Mouse (Mus musculus): ENCODE measurements around the gene Elfn1. TPM values are rescaled to one million over a fixed set of nuclear protein-coding genes. Genes with fewer than 3 reads are reported as not detected.

Elfn1 gene
- polyA plus RNA-seq, 1 experiment from 2014 or later: 0.26 TPM

DNA sequence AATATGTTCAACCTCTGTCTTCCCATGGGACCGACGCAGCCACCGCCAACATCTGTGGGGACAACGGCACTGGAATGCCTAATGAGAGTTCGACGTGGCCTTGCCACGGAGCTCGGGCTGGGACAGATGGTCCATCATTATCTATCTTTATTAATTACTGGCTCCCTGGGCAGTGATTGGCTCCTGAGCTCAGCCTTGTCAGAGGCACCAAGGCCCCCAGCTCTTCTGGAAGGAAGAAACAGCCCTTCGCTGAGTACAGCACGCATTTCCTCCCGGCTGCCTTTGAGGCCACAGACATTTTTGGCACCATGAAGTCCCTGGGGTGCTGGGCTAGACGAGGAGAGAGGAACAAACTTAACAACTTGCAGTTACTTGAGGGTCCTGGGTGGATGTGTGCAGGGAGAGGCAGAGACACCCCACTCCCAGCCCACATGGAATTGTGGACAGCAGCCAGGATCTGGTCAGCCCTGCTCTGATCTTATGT is 13.7 kb upstream of the Elfn1 start:
- no peak overlapping the region for H3K4me2 ChIP-seq
- H3K36me3 ChIP-seq: no peaks in the 10 kb centered on the region
- ATAC-seq (replicated peaks; ENCODE audit: low FRiP score): no peak
- H3K4me1 ChIP-seq: peaks cover 20% of the 10 kb centered on the region; the same call in 1 of the 2 replicates
- 0 out of 2 replicates have a peak overlapping the region, but pooled peaks have one; percentile 22 for H3K27ac ChIP-seq
- H3K9me3 ChIP-seq (replicated peaks): no peaks in the 10 kb centered on the region
- no peak overlapping the region for H3K9ac ChIP-seq
- H3K4me3 ChIP-seq (replicated peaks): no peak overlapping the region
- WGBS: 61% methylated on average over 12 of the region's 12 CpGs
- peaks cover 54% of the 10 kb centered on the region for H3K27me3 ChIP-seq

DNA sequence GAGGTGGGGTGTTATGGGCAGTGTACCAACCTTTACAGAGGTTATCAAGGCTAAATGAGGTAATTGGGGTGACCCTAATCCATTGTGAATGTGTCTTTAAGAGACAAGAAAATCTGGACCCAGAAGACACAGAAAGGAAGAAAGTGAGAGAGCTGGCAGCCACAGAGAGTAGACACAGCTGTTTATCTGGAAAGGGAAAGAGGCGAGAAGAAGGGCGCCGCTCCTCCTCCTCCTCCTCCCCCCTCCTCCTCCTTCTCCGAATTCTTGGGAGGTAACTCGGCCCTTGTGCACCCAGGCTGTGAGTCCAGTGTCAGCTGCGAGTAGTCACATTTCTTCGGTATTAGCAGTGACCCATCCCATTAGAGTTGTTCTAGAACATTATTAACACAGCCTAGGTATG is 8.7 kb upstream of the Elfn1 start:
- H3K4me2 ChIP-seq: 0 out of 2 replicates have a peak overlapping the region, but pooled peaks have one; percentile 12
- no peak overlapping the region for H3K27ac ChIP-seq
- ATAC-seq (replicated peaks; ENCODE audit: low FRiP score): no peak
- no peak overlapping the region for H3K9ac ChIP-seq
- H3K27me3 ChIP-seq: peaks cover 25% of the 10 kb centered on the region
- 12% methylated on average over 7 of the region's 7 CpGs for WGBS
- H3K4me3 ChIP-seq (replicated peaks): no peak overlapping the region
- peaks cover 11% of the 10 kb centered on the region; the same call in 1 of the 2 replicates for H3K4me1 ChIP-seq
- H3K9me3 ChIP-seq (replicated peaks): no peaks in the 10 kb centered on the region
- no peaks in the 10 kb centered on the region for H3K36me3 ChIP-seq

DNA sequence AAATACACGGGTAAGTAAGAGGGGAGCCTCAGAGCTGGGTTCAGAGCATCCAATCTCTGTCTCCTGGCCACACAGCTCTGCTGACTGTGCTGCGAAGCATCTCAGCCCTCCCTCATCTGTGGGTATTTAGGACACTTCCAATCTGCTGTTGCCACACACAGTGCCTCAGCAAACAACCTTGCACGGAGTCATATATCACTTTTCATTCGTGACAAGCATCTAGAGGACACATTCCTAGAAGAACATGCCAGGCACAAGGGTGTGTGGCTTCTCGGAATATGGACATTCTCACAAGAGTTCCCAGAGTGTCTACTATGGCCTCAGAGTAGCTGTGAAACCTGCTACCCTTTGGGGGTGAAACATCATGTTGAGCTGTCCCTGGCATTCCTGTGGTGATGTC is 2.6 kb upstream of the Elfn1 start:
- Histone ChIP-seq H3K36me3 (no peaks in the 10 kb centered on the region), H3K4me3 (replicated peaks) (no peak overlapping the region), H3K4me1 (peaks cover 33% of the 10 kb centered on the region), H3K9me3 (replicated peaks) (0 out of 2 replicates have a peak, but pooled peaks cover 3% of the 10 kb centered on the region), H3K9ac (no peak overlapping the region), H3K27me3 (peaks cover 63% of the 10 kb centered on the region), H3K4me2 (no peak overlapping the region), H3K27ac (no peak overlapping the region)
- no peak for ATAC-seq (replicated peaks; ENCODE audit: low FRiP score)
- 71% methylated on average over 5 of the region's 5 CpGs for WGBS

DNA sequence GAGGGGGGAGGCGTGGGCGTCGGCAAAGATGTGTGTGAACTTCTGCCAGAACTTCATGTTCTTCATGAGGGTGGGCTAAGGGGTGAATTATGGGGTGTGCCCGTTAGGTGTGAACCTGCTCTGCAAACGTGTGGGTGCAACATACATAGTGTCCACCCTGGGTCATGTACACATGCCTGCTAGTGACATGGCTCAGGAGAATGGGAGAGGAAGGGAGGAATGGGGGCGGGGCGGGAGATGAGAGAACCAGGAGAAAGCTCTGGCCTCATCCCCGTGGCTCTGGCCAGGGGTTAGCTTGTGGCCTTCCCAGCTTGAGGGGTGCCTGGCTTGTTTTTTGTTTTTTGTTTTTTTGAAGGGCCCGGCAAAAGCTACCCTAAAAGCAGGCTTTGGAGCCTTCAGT is 1.2 kb upstream of the Elfn1 start:
- H3K4me3 ChIP-seq (replicated peaks): no peak overlapping the region
- no peak for ATAC-seq (replicated peaks; ENCODE audit: low FRiP score)
- no peak overlapping the region for H3K27ac ChIP-seq
- 0 out of 2 replicates have a peak, but pooled peaks cover 3% of the 10 kb centered on the region for H3K9me3 ChIP-seq (replicated peaks)
- 30% methylated on average over 9 of the region's 9 CpGs for WGBS
- peaks cover 45% of the 10 kb centered on the region for H3K4me1 ChIP-seq
- peaks cover 76% of the 10 kb centered on the region for H3K27me3 ChIP-seq
- H3K4me2 ChIP-seq: no peak overlapping the region
- H3K9ac ChIP-seq: no peak overlapping the region
- H3K36me3 ChIP-seq: no peaks in the 10 kb centered on the region

DNA sequence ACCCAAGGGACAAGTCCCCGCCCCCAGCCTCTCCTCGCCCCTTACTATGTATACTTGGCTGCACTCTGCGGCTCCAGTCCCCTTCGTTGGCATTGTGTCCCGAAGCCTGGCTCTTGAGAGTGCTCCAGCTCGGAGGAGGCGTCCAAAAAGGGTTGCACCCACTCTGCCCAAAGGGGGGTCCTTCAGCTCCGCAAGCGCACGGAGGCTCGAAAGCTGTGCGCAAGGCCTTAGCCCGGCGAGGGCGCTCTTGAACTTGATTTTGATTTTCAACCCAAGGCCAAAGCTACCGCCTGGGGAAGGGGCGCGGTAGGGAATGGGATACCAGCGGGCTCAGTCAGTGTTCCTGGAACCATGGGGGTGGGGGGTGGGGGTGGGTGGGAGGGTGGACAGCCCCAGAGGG is 502 bp upstream of the Elfn1 start:
- no peak overlapping the region for H3K27ac ChIP-seq
- no peak overlapping the region for H3K9ac ChIP-seq
- peak overlapping the region; percentile 62 for H3K4me3 ChIP-seq (replicated peaks)
- no peak for ATAC-seq (replicated peaks; ENCODE audit: low FRiP score)
- peak overlapping the region; percentile 97 for H3K4me2 ChIP-seq
- peaks cover 81% of the 10 kb centered on the region for H3K27me3 ChIP-seq
- 0 out of 2 replicates have a peak, but pooled peaks cover 3% of the 10 kb centered on the region for H3K9me3 ChIP-seq (replicated peaks)
- no peaks in the 10 kb centered on the region for H3K36me3 ChIP-seq
- peaks cover 52% of the 10 kb centered on the region for H3K4me1 ChIP-seq
- WGBS: under 1% methylated on average over 19 of the region's 19 CpGs

DNA sequence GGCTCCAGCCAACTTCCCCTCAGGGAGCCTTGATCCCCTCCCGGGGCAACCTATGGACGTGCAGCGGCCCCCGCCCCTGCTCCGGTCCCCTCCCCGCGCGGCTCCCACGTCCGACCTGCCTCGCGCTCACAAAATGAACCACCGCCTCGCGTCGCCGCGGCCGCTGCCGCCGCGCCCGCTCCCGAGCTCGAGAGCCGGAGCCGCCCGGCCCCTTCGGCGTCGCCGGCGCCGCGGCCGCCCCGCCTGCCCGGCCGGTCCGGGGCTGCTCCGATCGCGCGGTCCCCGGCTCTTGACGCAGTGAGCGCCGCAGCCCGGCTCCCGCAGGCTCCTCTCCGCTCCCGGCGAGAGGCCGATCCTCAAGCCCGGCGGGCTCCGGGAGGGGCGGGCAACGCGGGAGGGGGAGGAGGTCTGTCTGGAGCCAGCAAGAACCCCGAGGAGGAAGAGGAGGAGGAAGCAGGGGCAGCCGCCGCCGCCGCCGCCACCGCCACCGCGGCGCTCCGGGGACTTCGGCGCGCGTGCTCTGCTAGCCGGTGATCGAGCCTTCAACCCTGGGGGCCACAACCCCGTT is 584 bp downstream of the Elfn1 start:
- Histone ChIP-seq H3K4me1 (peaks cover 63% of the 10 kb centered on the region), H3K27ac (no peak overlapping the region), H3K9me3 (replicated peaks) (0 out of 2 replicates have a peak, but pooled peaks cover 3% of the 10 kb centered on the region), H3K4me3 (replicated peaks) (peak overlapping the region; percentile 62), H3K36me3 (no peaks in the 10 kb centered on the region), H3K4me2 (peak overlapping the region; percentile 97), H3K9ac (peak overlapping the region; percentile 48), H3K27me3 (peaks cover 92% of the 10 kb centered on the region)
- ATAC-seq (replicated peaks; ENCODE audit: low FRiP score): no peak
- WGBS: under 1% methylated on average over 74 of the region's 78 CpGs

DNA sequence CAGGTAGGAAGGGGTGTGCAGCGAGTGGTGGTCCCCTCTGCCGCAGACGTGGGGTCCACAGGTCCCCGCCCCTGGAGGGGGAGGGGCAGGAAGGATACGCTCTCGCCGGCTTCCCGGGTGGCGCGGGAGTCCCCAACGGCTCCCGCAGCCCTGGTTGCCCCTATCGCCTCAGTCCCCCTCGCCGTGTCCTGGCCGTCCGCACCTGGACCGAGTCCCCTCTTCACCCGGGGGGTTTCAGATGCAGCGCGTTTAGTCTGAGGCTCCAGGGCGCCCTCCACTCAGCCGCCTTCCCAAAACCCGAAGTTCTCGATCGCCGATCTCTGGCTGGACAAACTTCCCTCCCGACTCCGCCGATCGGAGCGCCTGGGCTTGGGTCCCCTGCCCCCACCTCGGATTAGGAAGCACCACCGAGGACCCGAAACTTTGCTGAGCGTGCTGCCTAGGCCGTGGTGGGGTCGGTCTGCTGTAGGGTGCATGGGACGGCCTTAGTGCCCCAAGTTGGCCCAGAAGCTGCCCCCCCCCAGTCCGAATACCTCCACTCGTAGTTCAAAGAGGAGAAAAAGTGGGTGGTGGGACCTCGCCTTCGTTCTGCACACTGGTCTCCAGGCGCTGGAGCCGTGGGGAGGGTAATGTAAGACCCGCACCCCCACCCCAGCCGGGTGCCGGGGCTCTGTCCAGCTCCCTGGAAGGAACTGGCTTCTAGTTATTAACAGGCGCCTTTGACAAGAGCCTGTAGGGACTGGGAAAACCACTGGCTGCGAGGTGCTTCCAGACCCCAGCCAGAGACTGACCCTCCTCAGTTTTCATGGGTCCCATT is 1.3 kb downstream of the Elfn1 start:
- Histone ChIP-seq H3K4me3 (replicated peaks) (peak overlapping the region; percentile 62), H3K27me3 (peaks cover 99% of the 10 kb centered on the region), H3K4me2 (peak overlapping the region; percentile 97), H3K9me3 (replicated peaks) (0 out of 2 replicates have a peak, but pooled peaks cover 3% of the 10 kb centered on the region), H3K4me1 (peaks cover 65% of the 10 kb centered on the region), H3K36me3 (no peaks in the 10 kb centered on the region), H3K27ac (no peak overlapping the region), H3K9ac (peak overlapping the region; percentile 48)
- under 1% methylated on average over 50 of the region's 50 CpGs for WGBS
- no peak for ATAC-seq (replicated peaks; ENCODE audit: low FRiP score)

DNA sequence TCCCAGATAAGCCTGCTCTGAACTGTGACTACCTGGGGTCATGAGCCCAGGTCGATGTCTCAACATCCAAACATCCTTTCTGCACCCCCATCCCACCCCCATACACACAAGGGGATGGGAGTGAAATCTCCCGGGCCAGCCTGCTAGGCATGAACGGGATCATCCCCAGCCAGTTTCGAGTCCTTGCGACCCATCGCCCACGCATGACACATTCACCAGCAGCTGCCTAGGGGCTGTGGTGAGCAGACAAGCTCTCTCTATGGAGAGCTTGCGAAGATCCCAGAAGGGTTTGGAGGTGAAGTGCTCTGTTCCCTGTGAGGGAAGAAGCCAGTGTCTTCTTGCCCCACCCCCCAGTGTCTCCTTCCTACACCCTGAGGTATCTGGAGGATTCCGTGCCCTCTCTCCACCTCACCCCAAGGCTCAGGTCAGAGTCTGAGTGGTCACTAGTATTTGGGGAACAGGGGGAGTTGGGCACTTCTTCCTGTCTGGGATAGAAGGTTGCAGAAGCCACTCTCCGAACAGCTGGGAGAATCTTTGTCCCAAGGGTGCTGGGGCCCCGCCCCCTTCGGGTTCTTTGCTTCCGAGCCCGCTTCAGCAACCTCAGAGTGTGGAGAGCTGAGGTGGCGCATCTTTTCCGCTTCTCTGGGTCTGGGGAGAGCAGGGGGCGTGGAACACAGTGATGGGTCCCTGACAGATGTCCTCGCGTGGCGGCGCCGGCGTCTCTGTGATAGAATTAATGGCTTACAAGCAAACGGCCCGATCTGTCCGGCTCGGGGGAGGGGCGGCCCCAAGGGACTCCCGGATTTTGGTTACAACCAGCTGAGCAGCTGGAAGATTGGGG is 2.2 kb downstream of the Elfn1 start:
- 0 out of 2 replicates have a peak, but pooled peaks cover 3% of the 10 kb centered on the region for H3K9me3 ChIP-seq (replicated peaks)
- WGBS: 3% methylated on average over 29 of the region's 29 CpGs
- peaks cover 65% of the 10 kb centered on the region for H3K4me1 ChIP-seq
- H3K36me3 ChIP-seq: no peaks in the 10 kb centered on the region
- peak overlapping the region; percentile 62 for H3K4me3 ChIP-seq (replicated peaks)
- no peak overlapping the region for H3K9ac ChIP-seq
- H3K4me2 ChIP-seq: peak overlapping the region; percentile 97
- ATAC-seq (replicated peaks; ENCODE audit: low FRiP score): no peak
- H3K27me3 ChIP-seq: peaks cover 100% of the 10 kb centered on the region
- H3K27ac ChIP-seq: no peak overlapping the region

DNA sequence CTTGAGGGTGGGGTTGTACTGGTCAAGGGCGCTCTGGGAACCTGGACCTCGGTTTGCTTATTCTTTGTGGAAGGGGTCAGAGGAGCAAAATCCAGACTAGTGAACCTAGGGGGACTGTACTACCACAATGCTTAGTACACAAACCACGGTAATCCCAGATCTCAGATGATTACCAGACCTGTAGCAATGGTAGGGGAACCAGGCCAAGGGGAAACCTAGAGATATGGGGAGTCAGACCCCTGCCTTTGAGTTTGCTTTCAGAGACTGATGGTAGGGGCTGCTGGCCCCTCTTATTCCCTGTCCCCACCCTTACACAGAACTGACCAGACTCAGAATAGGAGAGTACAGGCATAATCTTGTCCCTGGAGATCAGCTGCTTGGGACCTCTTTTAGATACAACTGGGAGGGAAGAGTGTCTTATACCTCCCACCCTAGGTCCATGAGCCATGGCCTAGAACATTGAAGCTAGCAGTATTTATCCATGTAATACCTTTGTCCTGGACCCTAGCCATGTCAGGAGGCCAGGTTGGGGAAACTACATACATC is 3.1 kb downstream of the Elfn1 start:
- peaks cover 65% of the 10 kb centered on the region for H3K4me1 ChIP-seq
- ATAC-seq (replicated peaks; ENCODE audit: low FRiP score): no peak
- H3K27me3 ChIP-seq: peaks cover 100% of the 10 kb centered on the region
- no peak overlapping the region for H3K27ac ChIP-seq
- no peaks in the 10 kb centered on the region for H3K36me3 ChIP-seq
- H3K4me2 ChIP-seq: no peak overlapping the region
- H3K9me3 ChIP-seq (replicated peaks): no peaks in the 10 kb centered on the region
- 18% methylated on average over 3 of the region's 3 CpGs for WGBS
- H3K9ac ChIP-seq: no peak overlapping the region
- H3K4me3 ChIP-seq (replicated peaks): no peak overlapping the region

DNA sequence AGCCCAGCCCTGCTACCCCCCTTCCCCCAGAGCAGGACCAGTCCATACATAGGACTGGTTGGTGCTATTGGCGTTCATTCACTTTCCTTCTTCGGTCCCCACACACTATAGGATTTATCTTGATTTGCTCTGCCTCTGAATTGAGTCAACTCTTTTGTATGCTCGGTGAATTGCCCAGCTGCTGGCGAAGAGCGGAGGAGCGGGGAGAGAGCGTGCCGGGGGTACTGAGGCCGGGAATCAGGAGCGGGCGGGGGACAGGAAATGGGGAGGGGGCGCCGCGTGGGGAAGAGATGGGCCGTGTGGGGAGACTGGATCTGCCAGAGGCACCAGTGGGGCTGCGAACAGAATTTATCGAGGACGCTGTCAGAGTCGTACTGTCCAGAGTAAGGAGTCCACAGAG is 3.8 kb downstream of the Elfn1 start:
- peak overlapping the region; percentile 52; the same call in 1 of the 2 replicates for H3K4me3 ChIP-seq (replicated peaks)
- no peak overlapping the region for H3K9ac ChIP-seq
- no peaks in the 10 kb centered on the region for H3K9me3 ChIP-seq (replicated peaks)
- H3K4me1 ChIP-seq: peaks cover 65% of the 10 kb centered on the region
- WGBS: 4% methylated on average over 19 of the region's 19 CpGs
- H3K4me2 ChIP-seq: peak overlapping the region; percentile 97
- H3K27me3 ChIP-seq: peaks cover 100% of the 10 kb centered on the region
- H3K36me3 ChIP-seq: no peaks in the 10 kb centered on the region
- no peak for ATAC-seq (replicated peaks; ENCODE audit: low FRiP score)
- H3K27ac ChIP-seq: no peak overlapping the region

DNA sequence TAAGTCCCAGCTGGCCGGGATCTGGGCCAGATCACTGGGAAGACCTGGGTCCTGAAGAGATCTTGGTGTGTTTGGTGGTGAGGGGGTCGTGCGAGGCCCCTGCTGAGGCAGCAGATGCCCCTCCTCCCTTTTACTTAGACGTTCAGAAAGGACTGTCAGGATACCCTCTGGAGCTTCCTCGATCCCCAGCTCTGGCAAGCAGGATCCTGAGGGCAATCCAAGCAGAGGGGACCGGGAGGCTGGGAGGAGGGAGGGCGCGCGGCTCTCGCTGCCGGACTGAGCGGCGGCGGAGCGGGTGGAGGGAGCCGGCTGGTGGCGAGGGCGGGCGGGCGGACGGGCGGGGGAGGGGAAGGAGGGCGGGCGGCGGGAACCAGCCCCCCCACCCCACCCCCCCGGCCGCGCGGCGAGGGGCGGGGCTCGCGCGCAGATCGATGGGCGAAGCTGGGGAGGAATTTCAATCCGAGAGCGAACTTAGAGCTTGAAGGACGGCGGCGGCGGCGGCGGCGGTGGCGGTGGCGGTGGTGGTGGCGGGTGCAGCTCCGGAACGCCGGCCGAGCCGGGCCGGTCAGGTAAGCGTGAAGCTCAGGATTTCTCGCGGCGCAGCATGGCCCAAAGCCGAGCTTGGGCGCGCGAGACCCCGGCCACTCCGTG is 4.5 kb downstream of the Elfn1 start:
- peaks cover 95% of the 10 kb centered on the region for H3K27me3 ChIP-seq
- no peaks in the 10 kb centered on the region for H3K36me3 ChIP-seq
- peak overlapping the region; percentile 97 for H3K4me2 ChIP-seq
- H3K4me1 ChIP-seq: peaks cover 60% of the 10 kb centered on the region
- 1% methylated on average over 41 of the region's 64 CpGs for WGBS
- no peaks in the 10 kb centered on the region for H3K9me3 ChIP-seq (replicated peaks)
- 0 out of 2 replicates have a peak, but pooled peaks have one; percentile 10 for ATAC-seq (replicated peaks; ENCODE audit: low FRiP score)
- H3K9ac ChIP-seq: peak overlapping the region; percentile 36
- H3K27ac ChIP-seq: no peak overlapping the region
- H3K4me3 ChIP-seq (replicated peaks): peak overlapping the region; percentile 52
